Mouse (Mus musculus) retina, embryonic 14.5 days (tissue): ENCODE data around the gene Fmo6.

Experiments
- DNase-seq: peaks from one replicate; pipeline ENCODE4 v3.0.0-alpha.2; 2015; ENCODE audit warnings: low spot score

Gene Fmo6

GRCm38 (mm10) chr1:162914932-162915556, 22.3 kb downstream of the Fmo6 start:
- DNase-seq: no peak

- DNase-seq: no peak
These were observed 25.2 kb downstream of the Fmo6 start for GRCm38 (mm10) chr1:162912085-162912484.

DNA sequence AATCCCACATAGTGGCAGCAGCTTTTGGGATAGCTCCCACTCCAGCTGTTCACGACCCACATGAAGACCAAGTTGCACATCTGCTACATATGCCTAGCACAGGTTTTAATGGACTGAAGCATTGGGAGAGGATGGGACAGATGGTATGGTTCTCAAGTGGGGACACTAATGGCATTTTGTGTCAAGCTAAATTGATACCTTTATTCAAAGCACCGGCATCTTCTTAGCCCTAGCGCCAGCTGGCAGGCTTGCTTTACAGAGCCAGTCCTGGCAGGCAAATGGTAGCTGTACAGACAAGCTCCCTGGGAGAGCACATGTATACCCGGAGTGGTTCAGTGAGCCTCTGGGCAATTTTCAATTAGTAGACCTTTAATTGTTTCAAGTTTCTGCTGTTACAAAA, 35.4 kb downstream of the Fmo6 start:
- DNase-seq: no peak

- DNase-seq: no peak
These were observed 39.2 kb downstream of the Fmo6 start, which contains the start of gene Fmo2 for GRCm38 (mm10) chr1:162897838-162898811. Gene Fmo2, minus strand, starts transcription at chr1:162898726.

DNA sequence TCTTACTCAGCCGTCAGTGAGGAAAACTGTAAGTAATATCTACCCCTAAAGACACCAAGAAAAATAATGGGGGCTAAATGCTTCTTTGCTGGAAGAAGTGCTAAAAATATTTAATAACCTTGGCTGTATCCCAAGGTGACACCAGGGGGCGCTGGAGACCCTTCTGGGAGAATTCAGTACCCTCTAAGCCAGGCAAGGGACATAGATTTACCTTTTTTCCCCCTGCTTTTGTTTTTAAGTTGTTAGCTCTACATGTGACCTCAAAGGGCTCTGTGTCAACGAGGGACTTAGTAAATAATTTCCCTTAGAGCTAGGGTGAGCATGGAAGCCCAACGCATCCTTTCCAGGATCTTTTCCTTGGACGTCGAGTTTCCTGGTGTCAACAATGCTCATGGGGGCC, 41.4 kb downstream of the Fmo6 start:
- peak; percentile 85 for DNase-seq

GRCm38 (mm10) chr1:162893014-162893413, 44.3 kb downstream of the Fmo6 start:
- DNase-seq: no peak

GRCm38 (mm10) chr1:162891980-162892451, 45.3 kb downstream of the Fmo6 start:
- no peak for DNase-seq

- DNase-seq: no peak
These were observed 48.7 kb downstream of the Fmo6 start for GRCm38 (mm10) chr1:162888646-162889045.

GRCm38 (mm10) chr1:162887644-162888043, 49.7 kb downstream of the Fmo6 start:
- DNase-seq: no peak

- no peak for DNase-seq
These were observed 51.0 kb downstream of the Fmo6 start for GRCm38 (mm10) chr1:162886138-162886816.

- no peak for DNase-seq
These were observed 54.6 kb downstream of the Fmo6 start for GRCm38 (mm10) chr1:162882681-162883080.

DNA sequence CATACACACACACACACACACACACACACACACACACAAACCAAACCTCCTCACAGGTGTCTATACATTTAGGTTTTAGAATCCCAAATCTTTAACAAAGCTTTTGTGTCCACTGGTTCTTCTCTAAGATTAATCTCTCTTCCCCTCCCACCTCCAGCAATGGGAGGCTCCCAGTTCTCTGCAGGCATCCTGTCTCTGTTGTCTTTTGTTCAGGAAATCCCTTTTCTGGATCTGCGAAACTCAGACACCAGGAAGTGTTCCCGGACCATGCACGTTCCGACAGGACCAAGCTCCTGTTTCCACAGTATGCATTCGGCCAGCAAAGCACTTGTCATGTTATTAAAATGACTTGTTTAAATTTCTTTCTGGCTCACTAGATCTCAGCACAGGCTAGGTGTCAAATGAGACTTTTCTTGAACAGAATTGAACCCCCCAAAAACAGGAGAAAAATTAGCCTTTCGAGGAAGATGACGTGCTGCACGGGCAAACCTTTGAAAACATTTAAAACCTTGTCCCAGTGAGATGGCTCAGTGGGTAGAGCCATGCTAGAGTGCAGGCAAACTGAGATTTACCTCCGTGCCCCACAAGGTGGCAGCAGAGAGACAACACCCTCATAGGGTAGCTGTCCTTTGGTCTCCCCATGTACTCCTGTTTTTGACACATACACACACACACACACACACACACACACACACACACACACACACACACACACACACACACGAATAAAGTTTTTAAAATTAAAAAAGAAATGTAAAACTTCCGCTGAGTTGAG, 57.5 kb downstream of the Fmo6 start:
- DNase-seq: peak; percentile 67

DNA sequence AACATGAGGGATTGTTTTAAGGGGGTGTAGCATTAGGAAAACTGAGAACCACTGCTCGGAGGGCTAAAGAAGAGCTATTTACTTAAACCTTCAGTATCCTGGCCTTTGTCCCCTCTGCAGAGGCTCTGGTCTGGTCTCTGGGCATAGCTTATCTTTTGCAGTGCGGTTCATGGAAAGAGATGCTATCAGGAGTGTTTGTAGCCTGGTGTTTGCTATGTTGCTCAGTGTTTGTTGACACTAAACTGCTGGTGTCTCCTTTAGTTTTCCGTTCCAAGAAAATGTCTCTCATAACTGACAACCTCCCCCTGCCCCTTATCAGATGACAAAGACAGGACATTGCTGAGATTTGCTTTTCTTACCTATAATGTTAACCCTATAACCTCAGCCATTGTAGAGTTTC, 62.2 kb downstream of the Fmo6 start:
- DNase-seq: no peak

DNA sequence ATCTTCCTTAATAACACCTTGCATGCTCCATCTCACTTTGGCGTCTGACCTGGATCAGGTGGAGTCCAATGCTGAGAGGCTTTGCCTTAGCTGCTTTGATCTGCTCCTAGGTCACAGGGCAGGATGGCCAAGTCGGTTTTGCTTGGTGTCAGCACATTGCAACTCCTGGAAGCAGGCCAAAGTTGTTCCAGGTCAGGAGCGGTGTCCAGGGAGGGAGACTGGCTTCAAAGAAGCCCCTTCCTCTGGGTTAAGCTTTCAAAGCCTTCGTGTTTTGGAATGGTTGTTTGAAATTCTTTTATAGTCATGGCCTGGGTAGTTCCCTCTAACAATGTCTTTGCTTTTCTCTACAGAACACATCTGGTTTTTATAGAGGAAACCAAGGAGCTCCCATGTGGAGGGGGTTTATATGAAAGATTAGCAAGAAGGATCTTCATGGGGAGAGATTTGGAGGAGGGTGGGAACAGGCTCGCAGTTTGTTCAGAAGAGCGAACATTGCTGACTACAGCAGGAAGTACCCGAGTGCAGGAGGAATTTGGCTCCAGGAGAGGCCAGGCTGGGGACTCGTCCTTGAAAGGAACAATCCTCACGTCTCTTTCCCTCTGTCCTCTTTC, 65.5 kb downstream of the Fmo6 start:
- DNase-seq: no peak

- DNase-seq: no peak
These were observed 66.3 kb downstream of the Fmo6 start for GRCm38 (mm10) chr1:162870978-162871377.

GRCm38 (mm10) chr1:162867396-162867795, 69.9 kb downstream of the Fmo6 start:
- DNase-seq: no peak
